Mouse (Mus musculus) cerebellum, adult 9-10 months (tissue): ENCODE measurements around the gene Smim27.
A peak's percentile ranks its signal among the peaks of the same experiment; 100 is the strongest.
"Not testable (repeated sequence)": the region's sequence is repeated elsewhere in the genome, so short reads cannot be mapped to it uniquely, and the experiment has no call there.

Experiments used
- DNase-seq: peaks from one replicate; pipeline ENCODE4 v3.0.0; 2022

The Smim27 gene

DNA sequence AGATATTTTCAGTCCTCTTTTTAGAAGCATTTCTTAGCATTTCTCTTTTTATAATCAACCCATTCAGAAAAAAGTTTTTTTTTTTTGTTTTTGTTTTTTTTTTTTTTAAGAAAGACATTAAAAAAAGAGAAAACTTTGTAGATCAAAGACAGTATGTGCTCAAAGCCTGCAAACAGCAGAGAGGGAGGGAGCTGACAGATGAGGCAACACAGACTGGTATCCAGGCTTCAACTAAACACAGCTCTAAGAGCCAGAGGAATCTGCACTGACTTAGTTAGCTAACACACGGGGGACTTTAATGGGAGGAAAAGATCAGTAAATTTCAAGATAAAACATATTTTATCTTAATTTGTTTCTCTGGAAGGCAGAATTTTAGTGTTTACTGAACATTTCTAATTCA lies 5.1 kb upstream of the Smim27 start:
- DNase-seq = no peak

DNA sequence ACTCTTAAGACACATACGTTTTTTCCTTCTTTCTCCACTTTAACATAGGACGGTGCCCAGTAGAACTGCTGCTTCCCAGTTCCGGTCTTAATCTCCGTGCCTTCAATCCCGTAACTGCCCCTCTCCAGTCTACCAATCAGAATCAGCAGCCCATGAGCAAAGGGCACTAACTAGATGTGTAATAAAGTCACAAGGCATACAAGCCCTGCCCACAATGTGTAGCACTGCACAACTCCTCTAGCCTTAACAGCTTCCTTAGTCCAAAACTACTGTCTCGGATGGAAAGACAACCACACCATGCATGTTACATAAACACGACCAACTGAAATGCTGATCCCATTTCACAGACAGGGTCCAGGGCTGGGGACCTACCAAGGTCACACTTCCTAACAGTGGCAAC lies 1.7 kb upstream of the Smim27 start:
- DNase-seq = no peak

DNA sequence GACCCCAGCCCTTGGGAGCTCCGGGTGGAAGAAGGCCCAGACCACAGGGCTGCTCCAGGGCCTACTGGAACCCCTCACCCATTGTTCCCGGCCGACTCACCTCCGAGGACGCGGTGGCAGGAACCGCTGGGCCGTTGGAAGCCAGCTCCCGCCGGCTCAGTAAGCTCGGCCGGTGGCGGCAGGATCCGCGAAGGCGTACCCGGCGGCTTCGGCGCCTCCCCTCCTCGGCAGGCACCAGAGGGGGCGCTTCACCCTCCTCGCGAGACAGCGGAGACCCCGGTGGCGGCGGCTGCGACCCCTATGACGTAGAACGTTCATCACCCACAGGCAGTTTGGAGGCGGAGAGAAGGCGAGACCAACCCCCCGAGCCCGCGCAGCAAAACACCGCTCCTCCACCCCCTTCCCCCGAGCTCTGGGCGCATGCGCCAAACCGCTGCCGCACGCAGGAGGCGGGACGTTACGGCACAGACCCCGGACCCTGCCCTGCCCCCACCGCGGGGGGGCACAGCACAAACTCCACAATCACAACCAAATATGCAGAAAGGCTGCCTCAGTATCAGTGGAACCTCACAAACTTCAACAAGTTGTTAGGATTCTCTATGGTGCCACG lies 1.1 kb upstream of the Smim27 start:
- peak; percentile 82 for DNase-seq

DNA sequence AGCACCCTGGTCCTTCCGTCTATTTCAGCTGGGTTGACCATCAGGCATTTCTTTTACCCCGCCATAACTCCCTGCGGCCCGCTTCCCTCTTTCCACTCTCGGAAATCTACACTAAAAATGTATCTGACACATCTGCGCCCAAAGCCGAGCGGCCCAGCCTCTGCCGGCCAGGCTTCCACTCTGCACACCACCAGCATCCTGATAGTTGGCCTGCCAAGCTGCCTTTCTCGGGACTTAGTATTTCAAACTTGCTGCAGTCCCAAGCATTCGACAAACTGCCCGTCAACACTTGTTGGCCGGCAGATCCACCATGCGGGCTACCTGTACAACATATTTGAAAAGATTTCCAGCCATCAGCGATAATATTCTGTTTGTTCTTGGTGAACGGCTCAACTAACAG lies 544 bp upstream of the Smim27 start:
- no peak for DNase-seq

DNA sequence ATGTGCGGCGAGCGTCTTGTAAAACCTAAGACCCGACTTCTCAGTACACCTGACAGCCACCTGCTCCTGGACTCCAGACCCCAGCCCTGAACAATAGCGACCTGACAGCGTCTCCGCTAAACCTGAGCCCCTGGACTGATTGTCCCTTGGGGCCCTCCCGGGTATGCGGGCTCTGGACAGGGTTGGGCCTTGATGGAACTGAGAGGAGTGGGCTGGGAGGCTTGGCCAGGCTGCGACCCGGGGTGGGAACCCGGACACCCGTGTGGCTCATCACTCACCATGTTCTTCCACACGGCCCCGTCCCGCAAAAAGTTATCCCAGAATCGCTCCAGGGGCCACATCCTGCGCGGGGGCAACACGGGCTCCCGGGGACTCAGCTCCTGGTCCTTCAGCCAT lies 9.5 kb downstream of the Smim27 start:
- no peak for DNase-seq

DNA sequence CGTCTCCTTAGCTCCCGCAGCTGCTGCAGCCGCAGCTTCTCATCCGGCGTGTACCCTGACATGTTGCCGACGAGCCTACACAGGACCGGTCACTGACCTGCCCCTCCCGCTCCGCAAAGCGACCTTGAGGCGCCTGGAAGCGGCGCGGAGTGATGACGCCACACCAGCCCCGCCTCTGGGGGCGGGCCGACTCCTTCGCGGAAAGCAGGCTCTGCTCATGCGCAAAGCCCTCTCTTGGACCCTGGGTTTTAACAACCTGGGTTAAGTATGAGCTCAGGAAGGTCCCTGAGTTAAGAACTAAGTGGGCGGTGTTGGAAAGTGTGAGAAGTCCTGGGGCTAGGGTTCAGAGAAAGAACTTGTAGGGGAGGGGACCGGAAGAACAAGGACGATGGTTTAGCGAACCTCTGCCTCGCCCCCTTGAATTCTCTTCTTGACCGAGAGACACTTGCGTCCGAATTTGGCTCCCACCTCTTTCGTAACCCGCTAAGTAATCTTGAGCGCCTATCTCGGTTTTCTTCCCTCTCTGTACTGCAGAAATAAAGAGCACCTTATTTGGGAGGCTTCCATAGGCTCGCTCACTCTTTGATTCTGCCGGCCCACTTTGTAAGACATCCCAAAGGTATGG lies 10.0 kb downstream of the Smim27 start, which contains the start of gene Ndufb6:
Gene Ndufb6, minus strand, starts transcription at position 146 of the 625 bp plus-strand sequence.
- peak; percentile 94 for DNase-seq

DNA sequence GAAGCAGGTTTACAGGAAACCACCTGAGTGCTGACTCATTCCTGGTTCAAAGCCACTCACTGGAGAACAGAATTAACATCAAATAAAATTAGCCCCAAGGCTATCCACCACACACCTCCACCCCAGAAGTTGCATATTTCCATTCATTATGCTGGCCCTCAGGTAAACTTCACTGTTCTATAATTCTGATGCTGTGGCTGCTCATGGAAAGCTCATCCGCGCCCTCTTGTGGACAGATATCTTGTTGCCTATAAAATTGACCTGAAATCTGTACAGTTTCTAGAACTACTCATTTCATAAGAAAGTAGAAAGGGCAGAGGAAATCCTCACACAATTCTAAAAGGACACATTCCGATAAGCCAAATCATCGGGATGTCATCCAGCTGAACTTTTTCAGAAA lies 16.2 kb downstream of the Smim27 start:
- DNase-seq = peak; percentile 70

DNA sequence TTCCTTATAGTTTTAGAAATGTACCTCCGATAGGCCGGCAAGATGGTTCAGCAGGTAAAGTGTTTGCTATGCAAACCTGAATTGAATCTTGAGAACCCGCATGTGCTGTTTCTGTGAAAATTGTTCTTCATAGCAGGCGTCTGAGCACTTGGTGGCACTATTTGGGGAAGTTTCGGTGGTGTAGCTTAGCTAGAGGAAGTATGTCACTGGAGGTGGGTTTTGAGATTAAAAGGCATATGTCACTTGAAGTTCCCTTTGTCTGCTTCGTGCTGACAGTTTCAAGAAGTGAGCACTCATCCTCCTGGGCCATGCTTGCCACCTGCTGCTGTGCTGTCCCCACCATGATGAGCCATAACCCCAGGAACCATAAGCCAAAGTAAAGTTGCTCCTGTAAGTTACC lies 18.0 kb downstream of the Smim27 start:
- DNase-seq = no peak

DNA sequence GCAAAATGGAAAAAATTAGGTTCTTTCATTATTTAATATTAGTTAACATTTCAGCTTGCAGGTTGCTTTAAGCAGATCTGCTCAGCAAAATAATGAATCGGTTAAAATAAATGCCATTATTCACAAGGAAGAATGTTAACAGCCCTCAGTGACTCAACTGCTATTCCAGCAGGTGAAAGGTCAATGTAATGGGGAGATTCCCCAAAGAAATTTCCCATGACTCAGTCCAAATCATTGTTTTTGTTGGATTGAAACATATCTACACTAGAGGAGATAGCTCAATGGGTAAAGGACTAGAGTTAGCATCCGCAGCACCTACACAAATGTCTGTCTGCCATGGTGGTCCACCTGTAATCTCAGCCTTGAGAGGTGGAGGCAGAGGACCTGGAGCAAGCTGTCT lies 19.7 kb downstream of the Smim27 start:
- no peak for DNase-seq

DNA sequence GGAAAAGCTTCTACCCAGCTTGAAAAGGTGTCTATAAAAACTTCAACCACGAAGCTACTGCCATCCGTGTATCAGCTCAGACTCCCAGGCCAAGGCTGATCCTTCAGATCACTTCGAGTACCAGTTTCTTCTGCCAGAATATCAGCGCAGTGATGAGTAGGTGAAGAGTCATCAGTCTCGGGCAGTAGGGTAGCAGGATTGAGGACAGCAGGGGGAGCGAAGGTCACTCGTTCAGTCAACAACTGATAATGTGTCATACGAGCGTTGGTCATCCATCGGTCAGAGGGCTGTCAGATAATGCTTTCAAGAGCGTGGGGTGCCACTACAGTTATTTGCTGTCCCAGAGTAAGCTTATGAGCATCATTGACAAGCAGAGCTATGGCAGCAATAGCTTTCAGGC lies 22.1 kb downstream of the Smim27 start:
- not testable (repeated sequence) for DNase-seq

DNA sequence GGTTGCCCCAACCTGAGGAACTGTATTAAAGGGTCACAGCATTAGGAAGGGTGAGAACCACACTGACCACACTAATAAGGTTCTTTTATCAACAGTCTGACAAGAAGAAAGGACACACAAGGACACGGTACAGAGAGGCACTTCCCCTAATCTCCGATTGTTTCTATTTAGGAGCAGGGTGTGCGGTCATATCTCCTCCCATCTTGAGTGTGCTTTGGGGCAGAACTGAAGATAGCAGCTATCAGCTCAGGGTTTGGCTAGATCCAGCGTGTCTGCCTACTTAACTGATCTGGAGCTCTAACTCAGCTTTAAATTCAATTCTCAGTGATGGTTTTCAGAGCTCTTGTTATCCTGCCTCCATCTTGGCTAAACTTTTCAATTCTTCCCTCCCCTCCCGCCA lies 29.8 kb downstream of the Smim27 start:
- DNase-seq = no peak

DNA sequence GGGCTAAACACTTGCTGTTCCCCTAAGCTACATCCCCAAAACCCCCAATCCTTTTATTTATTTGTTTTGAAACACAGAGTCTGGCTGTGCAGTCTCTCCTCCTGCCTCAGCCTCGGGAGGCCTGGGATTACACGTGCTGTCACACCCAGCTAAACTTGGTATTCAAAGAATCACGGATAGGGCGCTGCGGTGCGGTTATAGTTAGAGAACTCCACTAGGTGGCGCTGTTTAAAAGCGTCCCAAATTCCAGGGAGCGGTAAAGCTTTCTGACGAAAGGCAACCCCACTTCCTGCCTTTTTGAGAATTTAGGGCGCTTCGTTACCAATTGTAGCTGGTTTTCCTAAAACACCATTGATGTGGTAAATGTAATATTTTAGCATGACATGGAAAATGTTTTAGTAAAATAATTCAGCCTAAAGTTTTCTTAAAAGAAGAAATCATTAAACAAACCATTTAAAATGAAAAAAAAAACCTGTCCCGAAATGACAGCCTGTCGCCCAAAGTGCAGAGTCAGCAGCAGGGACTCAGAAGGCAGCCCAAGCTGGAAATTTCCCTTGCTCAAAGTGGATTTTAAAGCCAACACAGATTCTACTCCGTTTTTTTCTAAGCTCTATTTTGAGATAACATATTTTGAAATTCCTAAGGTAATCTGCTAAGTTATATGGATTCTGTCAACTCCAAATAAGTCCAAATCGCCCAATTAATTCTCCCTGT lies 31.9 kb downstream of the Smim27 start:
- DNase-seq = peak; percentile 76

DNA sequence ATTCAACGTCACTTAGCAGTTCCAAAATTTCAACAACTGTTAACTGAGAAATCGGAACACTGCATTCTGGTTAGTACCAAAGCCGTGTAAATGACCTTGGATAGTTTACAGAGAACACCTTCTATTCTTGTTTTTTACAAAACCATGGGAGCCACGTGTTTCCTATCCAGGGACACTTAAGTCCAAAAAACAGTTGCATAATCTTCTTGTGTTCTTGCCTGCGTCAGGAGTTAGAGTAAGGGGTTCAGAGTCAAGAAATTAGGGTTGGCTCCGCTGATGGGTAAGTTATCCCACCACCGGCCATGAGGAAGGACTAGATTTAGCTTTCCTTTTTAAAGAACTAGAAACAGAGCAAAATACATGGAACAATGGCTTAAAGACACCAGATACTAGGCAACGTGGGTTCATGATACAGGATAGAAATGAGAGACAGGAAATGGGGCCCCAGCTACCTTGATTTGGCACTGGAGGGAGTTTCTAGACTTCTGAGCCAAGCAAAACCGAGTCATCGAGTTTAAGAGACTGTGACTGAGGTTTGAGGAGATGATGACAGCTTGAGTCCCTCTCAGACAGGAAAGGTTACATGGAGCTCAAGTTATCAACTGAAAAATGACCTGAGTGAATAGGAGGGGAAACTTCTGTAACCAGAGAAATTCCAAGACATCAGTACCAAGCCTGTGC lies 33.2 kb downstream of the Smim27 start:
- no peak for DNase-seq

DNA sequence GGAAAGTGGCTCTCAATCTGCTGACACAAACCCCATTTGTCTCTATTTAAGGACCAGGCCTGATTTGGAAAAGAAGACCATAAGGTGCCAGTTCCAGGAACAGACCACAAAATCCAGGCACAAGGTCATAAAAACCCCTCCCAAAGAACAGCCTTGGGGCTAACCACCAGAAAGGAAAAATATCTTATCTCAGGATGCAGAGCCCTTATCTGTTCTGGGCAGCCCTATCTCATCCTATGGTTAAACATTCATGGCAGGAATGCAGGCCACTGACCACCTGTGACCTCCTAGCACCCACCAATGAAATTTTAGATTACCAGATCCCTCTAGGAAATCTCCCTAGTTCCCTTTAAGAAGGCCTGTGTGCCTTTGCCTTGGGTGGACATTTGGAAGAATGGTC lies 40.3 kb downstream of the Smim27 start:
- DNase-seq = no peak

DNA sequence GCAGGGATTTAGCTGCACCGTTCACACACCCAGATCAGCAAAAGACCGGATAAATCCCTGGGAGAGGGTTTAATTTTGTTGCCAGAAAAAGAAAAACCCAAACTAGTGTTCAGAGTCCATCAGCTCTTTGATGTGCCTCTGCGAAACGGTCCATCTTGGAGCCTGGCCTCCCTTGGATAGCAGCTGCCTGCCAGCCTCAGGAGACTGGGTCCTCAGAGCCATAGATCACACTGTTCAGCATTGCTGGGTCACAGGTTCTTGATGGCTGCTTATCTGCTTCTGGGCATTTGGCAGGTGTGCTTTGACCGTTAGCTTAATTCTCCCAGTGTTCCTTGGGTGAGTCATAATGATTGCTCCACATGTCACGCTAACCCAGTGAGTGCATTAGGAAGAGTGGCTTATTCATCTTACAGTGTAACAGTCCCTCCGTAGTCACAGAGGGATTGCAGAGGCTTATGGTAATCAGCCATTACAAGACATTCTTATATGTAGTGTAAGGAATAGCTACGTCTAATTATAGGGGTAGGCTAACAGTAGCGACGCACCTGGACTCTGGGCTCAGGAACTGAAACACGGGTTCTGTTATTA lies 41.5 kb downstream of the Smim27 start:
- no peak for DNase-seq

DNA sequence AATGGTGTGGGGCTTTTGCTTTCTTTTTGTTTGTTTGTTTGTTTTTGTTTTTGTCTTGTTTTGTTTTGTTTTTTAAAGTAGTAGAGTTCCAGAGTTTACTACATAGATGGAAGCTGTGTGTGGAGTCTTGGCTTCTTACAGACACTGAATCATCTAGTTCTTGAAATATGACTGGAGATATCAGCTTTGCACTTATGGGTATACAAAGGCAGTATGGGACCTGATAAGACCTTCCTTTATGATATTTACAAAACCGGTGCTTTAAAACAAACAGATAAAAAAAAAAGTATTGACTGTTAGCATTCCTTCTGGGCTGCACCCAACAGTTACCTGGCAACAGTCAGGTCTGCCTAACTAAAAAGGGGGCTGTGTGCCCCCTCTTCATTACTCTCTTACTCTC lies 42.8 kb downstream of the Smim27 start:
- no peak for DNase-seq

DNA sequence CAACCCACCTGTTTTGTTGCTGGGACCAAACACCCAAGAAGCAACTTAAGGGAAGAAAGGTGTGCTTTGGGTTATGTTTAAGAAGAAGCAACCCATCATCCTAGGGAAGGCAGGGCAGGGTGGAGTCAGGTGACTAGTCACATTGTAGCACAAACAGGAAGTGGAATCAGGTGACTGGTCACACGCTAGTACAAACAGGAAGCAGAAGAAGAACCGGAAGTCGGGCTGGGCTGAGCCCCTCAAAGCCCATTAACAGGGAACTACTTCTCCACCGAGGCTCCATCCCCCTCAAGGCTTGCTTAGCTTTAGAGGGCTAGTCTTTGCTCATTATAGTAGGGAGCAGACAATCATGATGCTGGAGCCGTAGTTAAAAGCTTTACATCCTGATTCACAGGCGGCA lies 43.6 kb downstream of the Smim27 start:
- DNase-seq = no peak

DNA sequence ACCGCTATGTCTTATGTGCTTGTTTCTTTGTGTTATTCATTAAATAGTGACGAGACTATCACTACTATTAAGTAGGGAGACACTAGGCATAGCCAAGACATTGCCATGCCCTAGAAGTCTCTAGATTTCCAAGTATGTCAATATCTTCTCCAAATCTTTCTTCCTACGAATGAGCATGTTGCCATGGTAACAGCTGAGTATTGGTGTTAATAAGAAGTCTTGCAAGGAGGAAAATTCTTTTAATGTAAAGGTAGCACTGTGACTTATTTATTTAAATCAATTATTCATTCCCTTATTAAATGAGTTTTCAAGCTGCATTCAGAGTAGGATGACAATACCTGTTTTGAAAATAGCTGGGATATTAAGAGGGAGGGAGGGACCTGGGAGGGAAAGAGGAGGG lies 48.0 kb downstream of the Smim27 start:
- no peak for DNase-seq
